Mouse (Mus musculus): ENCODE measurements around the gene Rnf224. TPM values are rescaled to one million over a fixed set of nuclear protein-coding genes. Genes with fewer than 3 reads are reported as not detected.

Gene Rnf224
- polyA plus RNA-seq (2014; fragmentation: Nextera tagmentation; extraction: Ambion mirVana) = 0.42 TPM in 1 of 2 replicates, not detected in the other

DNA sequence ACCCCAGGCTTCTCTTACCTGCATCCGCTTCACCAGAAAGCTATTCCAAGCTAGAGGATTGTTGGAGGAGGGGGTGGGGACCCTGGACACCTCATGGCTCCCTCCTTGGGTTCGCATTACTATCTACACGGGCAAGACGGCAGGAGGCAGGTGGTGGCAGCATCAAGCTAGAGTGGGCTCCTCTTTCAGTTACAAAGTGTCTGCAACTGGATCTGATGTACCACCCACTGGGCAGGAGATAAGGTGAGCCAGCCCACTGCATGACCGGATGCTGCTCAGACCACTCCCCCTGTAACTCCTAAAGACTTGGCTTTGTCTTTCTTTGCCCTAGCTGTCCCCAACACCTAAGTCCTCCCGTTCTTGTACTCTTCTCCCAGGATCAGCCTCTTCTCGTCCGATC is at the start of gene Rnf224:
Gene Rnf224, minus strand, starts transcription at position 174 of the 400 bp plus-strand sequence.
- H3K27me3 ChIP-seq (ENCODE audit: control insufficient read depth, insufficient read depth, low read length) = peaks cover 22% of the 10 kb centered on the region
- no peak within 1 kb of the TSS for H3K4me3 ChIP-seq (ENCODE audit: low read depth, low read length)
- WGBS (ENCODE audit: insufficient replicate concordance) = 20% methylated on average over 8 of the region's 8 CpGs
- H3K9ac ChIP-seq (ENCODE audit: low read depth, low read length) = no peak within 1 kb of the TSS
- H3K27ac ChIP-seq (ENCODE audit: low read depth, low read length) = no peak within 1 kb of the TSS
- H3K36me3 ChIP-seq (ENCODE audit: control insufficient read depth, insufficient read depth, low read length) = no peaks in the 10 kb centered on the region
- no peaks in the 10 kb centered on the region for H3K9me3 ChIP-seq (replicated peaks; ENCODE audit: control insufficient read depth, low read length)
- H3K4me1 ChIP-seq (ENCODE audit: control insufficient read depth, insufficient read depth, low read length) = peaks cover 13% of the 10 kb centered on the region
- ATAC-seq (replicated peaks; ENCODE audit: insufficient number of reproducible peaks, low FRiP score, low TSS enrichment) = no peak
- no peak within 1 kb of the TSS; the same call in 1 of the 2 replicates for H3K4me2 ChIP-seq

DNA sequence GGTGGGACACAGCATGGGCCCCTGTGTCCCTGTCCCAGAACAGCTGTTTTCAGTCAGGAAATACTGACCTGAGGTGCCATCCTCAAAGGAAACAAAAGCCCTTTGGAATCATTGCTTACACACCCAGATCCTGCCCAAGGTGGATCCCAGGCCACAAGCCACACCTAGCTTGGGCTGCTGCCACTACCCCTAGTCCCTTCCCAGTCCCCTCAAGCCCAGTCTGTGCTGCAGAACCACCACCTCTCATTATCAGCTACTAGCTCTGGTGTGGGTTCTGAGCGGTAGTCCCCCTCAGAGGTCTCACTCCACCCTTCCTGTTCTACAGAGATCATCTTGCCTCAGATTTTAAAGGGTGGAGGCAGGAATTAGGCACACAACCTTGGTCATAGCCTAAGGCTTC is 49.7 kb upstream of the Rnf224 start:
- 69% methylated on average over 1 of the region's 1 CpGs for WGBS (ENCODE audit: insufficient replicate concordance)
- peaks cover 37% of the 10 kb centered on the region for H3K27me3 ChIP-seq (ENCODE audit: control insufficient read depth, insufficient read depth, low read length)
- peaks cover 15% of the 10 kb centered on the region; the same call in 1 of the 2 replicates for H3K36me3 ChIP-seq (ENCODE audit: control insufficient read depth, insufficient read depth, low read length)
- no peak overlapping the region for H3K27ac ChIP-seq (ENCODE audit: low read depth, low read length)
- H3K4me3 ChIP-seq (ENCODE audit: low read depth, low read length) = no peak overlapping the region
- H3K9me3 ChIP-seq (replicated peaks; ENCODE audit: control insufficient read depth, low read length) = no peaks in the 10 kb centered on the region
- no peak overlapping the region for H3K9ac ChIP-seq (ENCODE audit: low read depth, low read length)
- peaks cover 6% of the 10 kb centered on the region; the same call in 1 of the 2 replicates for H3K4me1 ChIP-seq (ENCODE audit: control insufficient read depth, insufficient read depth, low read length)
- no peak overlapping the region for H3K4me2 ChIP-seq
- no peak for ATAC-seq (replicated peaks; ENCODE audit: insufficient number of reproducible peaks, low FRiP score, low TSS enrichment)

DNA sequence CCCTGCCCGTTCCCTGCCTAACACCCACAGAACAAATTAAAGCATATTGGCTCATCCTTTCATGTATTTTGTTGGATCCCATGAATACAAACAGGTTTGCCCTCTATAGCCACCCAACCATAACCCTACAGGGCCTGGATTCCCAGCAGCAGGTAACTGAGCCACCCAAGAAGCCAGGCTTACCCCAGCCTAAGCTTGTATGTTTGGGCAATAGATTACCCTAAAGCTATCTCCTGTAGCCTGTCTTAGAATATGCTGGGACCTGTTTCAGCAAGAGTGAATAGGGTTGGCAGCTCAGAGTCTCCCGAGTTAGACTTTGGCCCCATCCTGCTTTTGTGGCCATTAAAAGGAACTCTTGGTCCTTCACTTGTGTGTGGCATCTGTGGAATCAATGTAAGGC is 49.0 kb upstream of the Rnf224 start:
- Histone ChIP-seq H3K9ac (ENCODE audit: low read depth, low read length) (no peak overlapping the region), H3K9me3 (replicated peaks; ENCODE audit: control insufficient read depth, low read length) (no peaks in the 10 kb centered on the region), H3K27ac (ENCODE audit: low read depth, low read length) (no peak overlapping the region), H3K36me3 (ENCODE audit: control insufficient read depth, insufficient read depth, low read length) (peaks cover 19% of the 10 kb centered on the region), H3K27me3 (ENCODE audit: control insufficient read depth, insufficient read depth, low read length) (peaks cover 29% of the 10 kb centered on the region), H3K4me1 (ENCODE audit: control insufficient read depth, insufficient read depth, low read length) (peaks cover 6% of the 10 kb centered on the region; the same call in 1 of the 2 replicates), H3K4me2 (no peak overlapping the region), H3K4me3 (ENCODE audit: low read depth, low read length) (no peak overlapping the region)
- WGBS (ENCODE audit: insufficient replicate concordance) = 89% methylated on average over 2 of the region's 2 CpGs
- no peak for ATAC-seq (replicated peaks; ENCODE audit: insufficient number of reproducible peaks, low FRiP score, low TSS enrichment)

DNA sequence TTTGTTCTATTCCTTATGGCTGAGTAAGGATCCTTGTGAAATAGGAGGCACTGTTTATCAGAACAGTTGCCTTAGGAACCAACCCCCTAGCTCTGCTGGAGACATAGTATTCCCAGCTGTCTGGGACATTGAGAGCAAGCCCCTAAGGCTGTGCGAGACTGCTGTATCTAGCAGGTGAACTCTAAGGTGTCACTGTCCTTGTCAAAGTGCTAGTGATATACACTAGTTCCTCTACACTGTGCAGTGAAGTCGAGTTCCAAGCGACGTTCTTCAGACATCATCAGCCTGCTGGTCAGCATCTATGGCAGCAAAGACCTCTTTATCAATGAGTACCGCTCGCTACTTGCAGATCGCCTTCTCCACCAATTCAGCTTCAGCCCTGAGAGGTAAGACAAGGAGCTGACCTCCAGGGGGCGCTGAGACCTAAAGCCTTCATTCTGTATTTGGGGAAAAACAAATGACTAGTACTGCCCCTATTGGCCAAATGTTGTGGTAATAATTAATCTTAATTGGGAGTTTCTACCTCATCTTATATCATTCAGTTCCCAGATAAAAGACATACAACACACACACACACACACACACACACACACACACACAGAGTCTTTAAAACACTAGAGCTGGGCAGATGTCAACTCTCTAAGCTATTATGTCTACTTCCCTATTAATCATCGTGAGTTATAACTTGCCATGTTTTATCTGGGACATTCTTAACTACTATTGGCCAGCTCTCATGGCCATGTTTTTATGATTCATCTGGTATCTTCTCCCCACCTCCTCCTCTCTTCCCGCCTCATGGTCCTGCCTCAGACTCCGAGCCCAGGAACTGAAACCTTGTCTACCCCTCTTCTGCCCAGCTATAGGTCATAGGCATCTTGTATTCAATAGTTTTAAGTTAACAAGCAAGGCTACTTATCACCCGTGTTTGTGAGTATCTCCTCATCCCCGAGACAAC is 42.6 kb upstream of the Rnf224 start:
- H3K9ac ChIP-seq (ENCODE audit: low read depth, low read length) = no peak overlapping the region
- H3K27ac ChIP-seq (ENCODE audit: low read depth, low read length) = no peak overlapping the region
- no peak overlapping the region for H3K4me2 ChIP-seq
- ATAC-seq (replicated peaks; ENCODE audit: insufficient number of reproducible peaks, low FRiP score, low TSS enrichment) = no peak
- no peaks in the 10 kb centered on the region for H3K9me3 ChIP-seq (replicated peaks; ENCODE audit: control insufficient read depth, low read length)
- H3K4me1 ChIP-seq (ENCODE audit: control insufficient read depth, insufficient read depth, low read length) = no peaks in the 10 kb centered on the region
- WGBS (ENCODE audit: insufficient replicate concordance) = 60% methylated on average over 13 of the region's 13 CpGs
- peaks cover 45% of the 10 kb centered on the region for H3K36me3 ChIP-seq (ENCODE audit: control insufficient read depth, insufficient read depth, low read length)
- no peaks in the 10 kb centered on the region for H3K27me3 ChIP-seq (ENCODE audit: control insufficient read depth, insufficient read depth, low read length)
- H3K4me3 ChIP-seq (ENCODE audit: low read depth, low read length) = no peak overlapping the region

DNA sequence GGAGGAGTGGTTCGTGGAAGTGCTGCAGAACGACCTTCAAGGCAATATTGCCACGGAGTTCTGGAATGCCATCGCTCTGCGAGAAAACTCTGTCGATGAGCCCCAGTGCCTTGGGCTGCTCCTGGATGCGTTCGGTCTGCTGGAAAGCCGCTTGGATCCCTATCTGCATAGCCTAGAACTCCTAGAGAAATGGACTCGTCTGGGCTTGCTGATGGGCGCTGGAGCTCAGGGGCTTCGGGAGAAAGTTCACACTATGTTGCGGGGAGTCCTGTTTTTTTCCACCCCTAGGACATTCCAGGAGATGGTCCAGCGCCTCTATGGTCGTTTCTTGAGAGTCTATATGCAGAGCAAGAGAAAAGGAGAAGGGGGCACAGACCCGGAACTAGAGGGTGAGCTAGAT is 36.4 kb upstream of the Rnf224 start:
- Histone ChIP-seq H3K9ac (ENCODE audit: low read depth, low read length) (peak overlapping the region; percentile 94), H3K36me3 (ENCODE audit: control insufficient read depth, insufficient read depth, low read length) (peaks cover 30% of the 10 kb centered on the region), H3K27me3 (ENCODE audit: control insufficient read depth, insufficient read depth, low read length) (no peaks in the 10 kb centered on the region), H3K27ac (ENCODE audit: low read depth, low read length) (no peak overlapping the region), H3K4me3 (ENCODE audit: low read depth, low read length) (peak overlapping the region; percentile 82), H3K4me2 (peak overlapping the region; percentile 93), H3K9me3 (replicated peaks; ENCODE audit: control insufficient read depth, low read length) (no peaks in the 10 kb centered on the region), H3K4me1 (ENCODE audit: control insufficient read depth, insufficient read depth, low read length) (peaks cover 16% of the 10 kb centered on the region)
- 27% methylated on average over 16 of the region's 16 CpGs for WGBS (ENCODE audit: insufficient replicate concordance)
- no peak for ATAC-seq (replicated peaks; ENCODE audit: insufficient number of reproducible peaks, low FRiP score, low TSS enrichment)

DNA sequence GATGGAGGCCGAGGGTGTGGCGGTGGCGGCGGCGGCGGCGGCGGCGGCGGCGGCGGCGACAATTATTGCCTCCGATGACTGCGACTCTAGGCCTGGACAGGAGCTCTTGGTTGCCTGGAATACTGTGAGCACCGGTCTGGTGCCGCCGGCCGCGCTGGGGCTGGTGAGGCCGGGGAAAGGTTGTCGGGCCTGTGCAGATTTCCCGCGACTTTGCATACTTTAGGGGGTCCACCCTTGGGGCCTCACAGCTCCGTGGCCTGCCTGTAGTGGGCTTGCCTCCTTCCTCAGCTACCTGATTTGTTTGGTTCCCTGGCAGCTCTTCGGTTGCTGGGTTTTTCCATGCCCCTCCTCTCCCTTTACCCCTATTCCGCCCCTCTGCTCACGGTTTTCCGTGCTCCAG is 35.9 kb upstream of the Rnf224 start:
- peak; percentile 21; the same call in 1 of the 2 replicates for ATAC-seq (replicated peaks; ENCODE audit: insufficient number of reproducible peaks, low FRiP score, low TSS enrichment)
- Histone ChIP-seq H3K4me1 (ENCODE audit: control insufficient read depth, insufficient read depth, low read length) (peaks cover 16% of the 10 kb centered on the region), H3K4me3 (ENCODE audit: low read depth, low read length) (peak overlapping the region; percentile 82), H3K9me3 (replicated peaks; ENCODE audit: control insufficient read depth, low read length) (no peaks in the 10 kb centered on the region), H3K4me2 (peak overlapping the region; percentile 93), H3K9ac (ENCODE audit: low read depth, low read length) (peak overlapping the region; percentile 94), H3K27ac (ENCODE audit: low read depth, low read length) (no peak overlapping the region), H3K27me3 (ENCODE audit: control insufficient read depth, insufficient read depth, low read length) (no peaks in the 10 kb centered on the region), H3K36me3 (ENCODE audit: control insufficient read depth, insufficient read depth, low read length) (peaks cover 27% of the 10 kb centered on the region)
- WGBS (ENCODE audit: insufficient replicate concordance) = 1% methylated on average over 29 of the region's 29 CpGs

DNA sequence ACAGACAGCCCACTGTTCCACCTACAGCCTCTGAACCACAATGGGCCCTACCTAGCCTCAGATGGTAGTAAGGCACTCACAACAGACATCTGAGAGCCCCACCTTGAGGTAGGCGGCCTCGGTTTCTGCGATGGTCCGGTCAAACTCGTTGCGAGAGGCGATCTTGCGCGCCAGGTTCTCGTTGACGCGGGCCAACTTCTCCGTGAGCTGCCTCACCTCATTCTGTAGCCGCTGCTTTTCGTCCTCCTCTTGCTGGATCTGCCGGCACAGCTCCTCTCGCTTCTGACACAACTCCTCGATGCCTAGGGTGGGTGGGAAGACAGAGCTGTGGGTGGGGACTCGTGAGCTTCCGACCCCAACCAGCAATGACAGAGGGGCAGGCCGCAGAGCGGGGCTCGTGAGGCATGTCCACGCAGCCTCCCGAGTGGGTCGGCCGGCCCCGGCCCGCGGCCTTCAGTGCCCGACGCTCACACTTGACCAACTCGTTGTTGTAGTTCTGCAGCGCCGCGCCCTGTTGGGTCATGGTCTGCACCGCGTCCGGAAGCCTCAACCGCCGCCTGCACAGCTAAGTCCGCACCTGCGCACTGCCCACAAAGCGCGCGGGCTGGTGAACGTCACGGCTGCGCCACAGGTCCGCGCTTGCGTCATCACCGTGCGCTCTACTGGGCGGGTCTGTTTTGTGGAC is 35.4 kb upstream of the Rnf224 start, which contains the start of the genes Ssna1 and Anapc2:
Gene Ssna1, minus strand, starts transcription at position 612 of the 685 bp plus-strand sequence.
Gene Anapc2, plus strand, starts transcription at position 652 of the 685 bp plus-strand sequence.
- ATAC-seq (replicated peaks; ENCODE audit: insufficient number of reproducible peaks, low FRiP score, low TSS enrichment) = peak; percentile 96
- 0% methylated on average over 55 of the region's 55 CpGs for WGBS (ENCODE audit: insufficient replicate concordance)
- peak within 1 kb of the TSS; percentile 82 for H3K4me3 ChIP-seq (ENCODE audit: low read depth, low read length)
- H3K4me2 ChIP-seq = peak within 1 kb of the TSS; percentile 93
- no peaks in the 10 kb centered on the region for H3K27me3 ChIP-seq (ENCODE audit: control insufficient read depth, insufficient read depth, low read length)
- H3K36me3 ChIP-seq (ENCODE audit: control insufficient read depth, insufficient read depth, low read length) = peaks cover 22% of the 10 kb centered on the region
- peak within 1 kb of the TSS; percentile 94 for H3K9ac ChIP-seq (ENCODE audit: low read depth, low read length)
- H3K9me3 ChIP-seq (replicated peaks; ENCODE audit: control insufficient read depth, low read length) = no peaks in the 10 kb centered on the region
- H3K27ac ChIP-seq (ENCODE audit: low read depth, low read length) = peak within 1 kb of the TSS; percentile 70
- H3K4me1 ChIP-seq (ENCODE audit: control insufficient read depth, insufficient read depth, low read length) = peaks cover 18% of the 10 kb centered on the region

DNA sequence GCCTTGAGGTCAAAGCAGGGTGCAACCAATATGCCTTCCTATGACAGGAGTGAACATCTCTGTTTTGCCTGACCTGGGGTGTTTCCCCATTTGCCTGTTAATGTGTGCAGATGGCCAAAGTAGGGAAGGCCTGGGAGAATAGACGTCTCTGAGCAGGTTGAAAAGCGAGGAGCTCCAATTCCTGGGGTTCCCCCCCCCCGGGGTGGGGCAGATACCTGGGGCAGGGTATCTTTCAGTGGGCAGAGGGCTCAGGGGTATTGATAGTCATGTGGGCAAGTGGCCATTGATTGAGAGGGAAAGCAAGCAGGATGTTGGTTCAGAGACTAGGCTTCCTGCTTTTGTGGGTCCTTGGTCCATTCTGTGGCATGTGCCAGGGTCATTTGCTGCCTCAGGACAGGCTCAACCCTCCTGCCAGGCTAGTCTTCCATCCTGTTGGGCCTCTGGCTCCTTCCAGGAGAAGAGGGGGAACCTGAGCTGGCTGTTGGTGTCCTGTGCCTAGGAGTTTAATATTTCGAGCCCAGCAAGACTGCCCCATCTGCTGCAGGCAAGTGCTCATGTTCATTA is 31.2 kb upstream of the Rnf224 start:
- H3K9ac ChIP-seq (ENCODE audit: low read depth, low read length) = no peak overlapping the region
- peaks cover 8% of the 10 kb centered on the region; the same call in 1 of the 2 replicates for H3K36me3 ChIP-seq (ENCODE audit: control insufficient read depth, insufficient read depth, low read length)
- H3K9me3 ChIP-seq (replicated peaks; ENCODE audit: control insufficient read depth, low read length) = no peaks in the 10 kb centered on the region
- peaks cover 36% of the 10 kb centered on the region for H3K4me1 ChIP-seq (ENCODE audit: control insufficient read depth, insufficient read depth, low read length)
- no peak overlapping the region for H3K27ac ChIP-seq (ENCODE audit: low read depth, low read length)
- WGBS (ENCODE audit: insufficient replicate concordance) = 65% methylated on average over 4 of the region's 4 CpGs
- H3K4me2 ChIP-seq = no peak overlapping the region
- no peak for ATAC-seq (replicated peaks; ENCODE audit: insufficient number of reproducible peaks, low FRiP score, low TSS enrichment)
- no peak overlapping the region for H3K4me3 ChIP-seq (ENCODE audit: low read depth, low read length)
- peaks cover 16% of the 10 kb centered on the region for H3K27me3 ChIP-seq (ENCODE audit: control insufficient read depth, insufficient read depth, low read length)
